ENCODE assay signal across 9 mouse cellular contexts in the genomic region with DNA sequence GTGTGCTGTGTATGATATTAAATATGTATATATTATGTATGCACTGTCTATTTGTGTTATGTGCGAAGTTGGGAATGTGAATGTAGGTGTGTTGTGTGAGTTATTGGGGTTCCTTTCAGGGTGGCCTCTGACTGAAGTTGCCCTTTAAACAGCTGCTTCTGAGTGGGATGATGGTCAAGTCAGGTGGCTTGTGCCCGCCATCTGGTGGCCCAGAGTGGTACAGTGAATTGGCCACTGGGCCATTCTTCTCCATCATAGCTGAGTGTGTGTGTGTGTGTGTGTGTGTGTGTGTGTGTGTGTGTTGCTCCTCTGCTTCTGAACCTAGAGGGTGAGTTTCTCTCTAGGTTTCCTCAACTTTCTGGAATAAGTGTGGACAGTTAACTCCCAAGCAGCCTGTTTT.
DNase-seq lines count a peak whose midpoint lies in the region; ATAC-seq and TF ChIP-seq lines count a peak whose summit lies in the region.
"Had no signal": no experiment of that assay in that cellular context is flagged by ENCODE, and none has a peak within 500 bp of the region (broad histone marks: within the 10 kb centered on the region; RNA-seq: fewer than 3 reads in every experiment).

No protein-coding gene starts in this region.

- H3K4me3 ChIP-seq in hindbrain, embryonic 14.5 days (replicated peaks; ENCODE audit: low read length): no peak overlapping the region
- no peak overlapping the region for H3K4me3 ChIP-seq in left cerebral cortex, adult 2 months
- H3K4me3 ChIP-seq: lung, embryonic 15.5 days had no signal

- TF ChIP-seq CTCF in left cerebral cortex, adult 2 months (IDR thresholded peaks at IDR 0.05): peak; percentile 74

- no peak overlapping the region for H3K9ac ChIP-seq in hindbrain, embryonic 14.5 days
- H3K9ac ChIP-seq: lung, embryonic 15.5 days had no signal

- H3K4me2 ChIP-seq in hindbrain, embryonic 14.5 days (replicated peaks): no peak overlapping the region
- H3K4me2 ChIP-seq: lung, embryonic 15.5 days had no signal

- H3K9me3 ChIP-seq in hindbrain, embryonic 14.5 days (ENCODE audit: control insufficient read depth, low read length): no peaks in the 10 kb centered on the region
- H3K9me3 ChIP-seq: lung, embryonic 15.5 days had no signal

- no peaks in the 10 kb centered on the region for H3K36me3 ChIP-seq in hindbrain, embryonic 14.5 days (replicated peaks; ENCODE audit: control insufficient read depth, insufficient read depth)
- H3K36me3 ChIP-seq: lung, embryonic 15.5 days had no signal

- H3K27me3 ChIP-seq in hindbrain, embryonic 14.5 days (ENCODE audit: control insufficient read depth, insufficient read depth, low read length): 0 out of 2 replicates have a peak, but pooled peaks cover 4% of the 10 kb centered on the region
- H3K27me3 ChIP-seq: lung, embryonic 15.5 days had no signal

- peak; percentile 13 for DNase-seq in cerebellum, adult 11 months
- peak; percentile 15 for DNase-seq in cerebellum, adult 8-10 months
- DNase-seq in frontal cortex, postnatal 10 days (ENCODE audit: low spot score in 2 of 2): peak; percentile 55 to 70
- DNase-seq in hindbrain, embryonic 14.5 days (ENCODE audit: low spot score): peak; percentile 80
- DNase-seq in left cerebral cortex, adult 2 months (ENCODE audit: extremely low spot score in 1 of 2, low spot score in 2 of 2): peak; percentile 61 to 71
- DNase-seq in right cerebral cortex, postnatal 36 days (ENCODE audit: low spot score in 2 of 2): peak; percentile 28 to 64

- no peak for ATAC-seq in cerebellum, adult (ENCODE audit: insufficient number of reproducible peaks, low FRiP score, low TSS enrichment)
- peak; percentile 73 for ATAC-seq in hindbrain, embryonic 14.5 days (ENCODE audit: low FRiP score)
- ATAC-seq in megakaryocyte-erythroid progenitor cell, adult 5-6 weeks (replicated peaks; ENCODE audit: low FRiP score, low TSS enrichment, poor library complexity, severe bottlenecking): peak; percentile 50

- no peak overlapping the region for H3K27ac ChIP-seq in hindbrain, embryonic 14.5 days
- H3K27ac ChIP-seq in left cerebral cortex, adult 2 months: no peak overlapping the region; the same call in 1 of the 2 replicates
- H3K27ac ChIP-seq: lung, embryonic 15.5 days had no signal

- H3K4me1 ChIP-seq in hindbrain, embryonic 14.5 days (replicated peaks; ENCODE audit: control insufficient read depth, insufficient read depth, low read length): peaks cover 4% of the 10 kb centered on the region; the same call in 1 of the 2 replicates

- intact Hi-C loops in left cerebral cortex, adult 2 months (cut with DNase I): loop anchor here (1.0 kb wide), 1 partner anchor 111 kb away; no protein-coding TSS in a partner anchor

- WGBS in hindbrain, embryonic 14.5 days: 17% methylated on average over 2 of the region's 2 CpGs

Comparison
In these comparisons a context has a peak if more than half of its experiments do, and no peak if none do; other contexts are left out.
1. DNase-seq: peak in every context shown above with its lines; median percentile 80 in hindbrain, embryonic 14.5 days; 66 in left cerebral cortex, adult 2 months; 62 in frontal cortex, postnatal 10 days; 46 in right cerebral cortex, postnatal 36 days; 15 in cerebellum, adult 8-10 months; 13 in cerebellum, adult 11 months.